Mouse (Mus musculus): ENCODE data around the gene Akap5. TPM values are rescaled to one million over a fixed set of nuclear protein-coding genes. Genes with fewer than 3 reads are reported as not detected.

Gene Akap5
- polyA plus RNA-seq (2012; ENCODE audit: low replicate concordance) = 0.65 TPM in 1 of 2 replicates, not detected in the other

GRCm38 (mm10) chr12:76324679-76325431 lies at the start of gene Akap5:
TSS of gene Akap5 (plus strand) at chr12:76324891.

GRCm38 (mm10) chr12:76369206-76369977 lies 44.7 kb downstream of the Akap5 start, which contains the start of gene Zbtb25:
TSS of gene Zbtb25 (minus strand) at chr12:76369602.

GRCm38 (mm10) chr12:76369978-76370830 lies 45.5 kb downstream of the Akap5 start, which contains the start of gene Zbtb1:
TSS of gene Zbtb1 (plus strand) at chr12:76370266.

Other genes with a start within 250 kb of the Akap5 start
- gene Esr2, start 147.6 kb upstream of the Akap5 start, polyA plus RNA-seq (2012; ENCODE audit: low replicate concordance) = not detected in 2 replicates
- 0.11 TPM in 1 of 2 replicates, not detected in the other for gene Tex21, start 78.1 kb upstream of the Akap5 start, polyA plus RNA-seq (2012; ENCODE audit: low replicate concordance)
- 233 and 259 TPM in 2 replicates for gene Mthfd1, start 69.6 kb upstream of the Akap5 start, polyA plus RNA-seq (2012; ENCODE audit: low replicate concordance)
- gene Zbtb25, start 44.7 kb downstream of the Akap5 start, polyA plus RNA-seq (2012; ENCODE audit: low replicate concordance) = 7.0 and 8.4 TPM in 2 replicates
- 12.6 and 15.0 TPM in 2 replicates for gene Zbtb1, start 45.4 kb downstream of the Akap5 start, polyA plus RNA-seq (2012; ENCODE audit: low replicate concordance)
- gene Hspa2, start 79.3 kb downstream of the Akap5 start, polyA plus RNA-seq (2012; ENCODE audit: low replicate concordance) = 1.5 and 2.8 TPM in 2 replicates
- gene Ppp1r36, start 92.6 kb downstream of the Akap5 start, polyA plus RNA-seq (2012; ENCODE audit: low replicate concordance) = not detected in 2 replicates
- 2.1 and 2.2 TPM in 2 replicates for gene Plekhg3, start 206.0 kb downstream of the Akap5 start, polyA plus RNA-seq (2012; ENCODE audit: low replicate concordance)

Data from leukemia stem cell, adult 10-12 weeks (primary cell).